Mouse (Mus musculus) heart, embryonic 12.5 days (tissue): ENCODE measurements around the gene Ccdc191. TPM values are rescaled to one million over a fixed set of nuclear protein-coding genes. Genes with fewer than 3 reads are reported as not detected.

Experiments used
- ATAC-seq: fragments of 200-750 bp; cut with Nextera tagmentation; 2 replicates; pipeline ENCODE4 v1.8.0; 2017; ENCODE audit warnings: moderate TSS enrichment, moderate library complexity; ENCODE audit not compliant: insufficient number of reproducible peaks, low FRiP score
- H3K27ac ChIP-seq: fragments of 300-500 bp; sonication (generic); 2 replicates; pipeline ENCODE4 v1.5.1; 2016; ENCODE audit warnings: mild to moderate bottlenecking, moderate library complexity; ENCODE audit not compliant: poor library complexity, severe bottlenecking
- H3K27me3 ChIP-seq: fragments of 300-500 bp; sonication (generic); replicated peaks from 2 replicates; pipeline ENCODE4 v1.6.1; 2016; ENCODE audit warnings: mild to moderate bottlenecking, moderate library complexity
- H3K36me3 ChIP-seq: fragments of 300-500 bp; sonication (generic); 2 replicates; pipeline ENCODE4 v1.6.1; 2016; ENCODE audit warnings: mild to moderate bottlenecking, moderate library complexity
- H3K4me1 ChIP-seq: fragments of 300-500 bp; sonication (generic); replicated peaks from 2 replicates; pipeline ENCODE4 v1.6.1; 2016; ENCODE audit warnings: mild to moderate bottlenecking
- H3K4me2 ChIP-seq: fragments of 300-500 bp; sonication (generic); 2 replicates; pipeline ENCODE4 v1.6.1; 2016; ENCODE audit warnings: mild to moderate bottlenecking, moderate library complexity
- H3K4me3 ChIP-seq: fragments of 300-500 bp; sonication (generic); 2 replicates; pipeline ENCODE4 v1.5.1; 2016; ENCODE audit warnings: mild to moderate bottlenecking
- H3K9ac ChIP-seq: fragments of 300-500 bp; sonication (generic); 2 replicates; pipeline ENCODE4 v1.6.1; 2016; ENCODE audit warnings: mild to moderate bottlenecking, moderate library complexity
- H3K9me3 ChIP-seq: fragments of 300-500 bp; sonication (generic); replicated peaks from 2 replicates; pipeline ENCODE4 v1.6.1; 2016; ENCODE audit warnings: mild to moderate bottlenecking, moderate library complexity
- WGBS: fragments of 180-500 bp; shearing (Covaris S2); methylation state at CpG from one replicate; pipeline ENCODE4 v1.1.7; 2016; 5-methylcytosine and 5-hydroxymethylcytosine counted together
- polyA plus RNA-seq: library from polyadenylated mRNA; unstranded; fragments of >200 nt; fragmentation: Nextera tagmentation; extraction: Ambion mirVana; gene quantifications from 2 replicates; pipeline ENCODE4 v1.2.1, GENCODE M21; 2016

The Ccdc191 gene
- polyA plus RNA-seq, 1 experiment from 2014 or later = 8.1 TPM

- Histone ChIP-seq H3K4me3 (no peak overlapping the region), H3K9me3 (no peaks in the 10 kb centered on the region), H3K27me3 (no peaks in the 10 kb centered on the region), H3K36me3 (no peaks in the 10 kb centered on the region; the same call in 1 of the 2 replicates), H3K4me2 (peak overlapping the region; percentile 80; the same call in 1 of the 2 replicates), H3K9ac (no peak overlapping the region), H3K4me1 (peaks cover 11% of the 10 kb centered on the region), H3K27ac (0 out of 2 replicates have a peak overlapping the region, but pooled peaks have one; percentile 27)
- WGBS = 58% methylated on average over 4 of the region's 4 CpGs
- ATAC-seq = no peak
These were observed 1.2 kb downstream of the Ccdc191 start for GRCm38 (mm10) chr16:43890747-43891336.

GRCm38 (mm10) chr16:43894501-43894900 is 4.9 kb downstream of the Ccdc191 start:
- no peaks in the 10 kb centered on the region for H3K9me3 ChIP-seq
- no peak overlapping the region for H3K4me3 ChIP-seq
- H3K36me3 ChIP-seq = no peaks in the 10 kb centered on the region
- no peak overlapping the region for H3K4me2 ChIP-seq
- no peak overlapping the region for H3K9ac ChIP-seq
- H3K27ac ChIP-seq = no peak overlapping the region
- H3K4me1 ChIP-seq = peaks cover 5% of the 10 kb centered on the region; the same call in 1 of the 2 replicates
- ATAC-seq = no peak
- H3K27me3 ChIP-seq = no peaks in the 10 kb centered on the region
- 81% methylated on average over 8 of the region's 8 CpGs for WGBS

- Histone ChIP-seq H3K4me2 (no peak overlapping the region), H3K36me3 (no peaks in the 10 kb centered on the region), H3K9ac (no peak overlapping the region), H3K9me3 (no peaks in the 10 kb centered on the region), H3K27ac (no peak overlapping the region), H3K4me3 (no peak overlapping the region), H3K4me1 (no peaks in the 10 kb centered on the region), H3K27me3 (no peaks in the 10 kb centered on the region)
- ATAC-seq = no peak
- WGBS = 43% methylated on average over 4 of the region's 4 CpGs
These were observed 10.5 kb downstream of the Ccdc191 start for GRCm38 (mm10) chr16:43900138-43900537.

GRCm38 (mm10) chr16:43900571-43900970 is 11.0 kb downstream of the Ccdc191 start:
- Histone ChIP-seq H3K9ac (no peak overlapping the region), H3K9me3 (no peaks in the 10 kb centered on the region), H3K4me3 (no peak overlapping the region), H3K4me2 (no peak overlapping the region), H3K36me3 (no peaks in the 10 kb centered on the region), H3K4me1 (no peaks in the 10 kb centered on the region), H3K27me3 (no peaks in the 10 kb centered on the region), H3K27ac (no peak overlapping the region)
- ATAC-seq = no peak

- Histone ChIP-seq H3K9ac (no peak overlapping the region), H3K4me1 (no peaks in the 10 kb centered on the region), H3K36me3 (peaks cover 13% of the 10 kb centered on the region), H3K27me3 (no peaks in the 10 kb centered on the region), H3K9me3 (no peaks in the 10 kb centered on the region), H3K27ac (no peak overlapping the region), H3K4me2 (no peak overlapping the region), H3K4me3 (no peak overlapping the region)
- WGBS = 85% methylated on average over 2 of the region's 2 CpGs
- no peak for ATAC-seq
These were observed 19.3 kb downstream of the Ccdc191 start for GRCm38 (mm10) chr16:43908881-43909280.

- Histone ChIP-seq H3K9ac (no peak overlapping the region), H3K27ac (no peak overlapping the region), H3K4me1 (no peaks in the 10 kb centered on the region), H3K4me3 (no peak overlapping the region), H3K4me2 (no peak overlapping the region), H3K36me3 (peaks cover 6% of the 10 kb centered on the region; the same call in 1 of the 2 replicates), H3K27me3 (no peaks in the 10 kb centered on the region), H3K9me3 (no peaks in the 10 kb centered on the region)
- ATAC-seq = no peak
- 62% methylated on average over 3 of the region's 3 CpGs for WGBS
These were observed 29.3 kb downstream of the Ccdc191 start for GRCm38 (mm10) chr16:43918867-43919266.

GRCm38 (mm10) chr16:43922024-43922423 is 32.4 kb downstream of the Ccdc191 start:
- 58% methylated on average over 2 of the region's 2 CpGs for WGBS
- no peak overlapping the region for H3K9ac ChIP-seq
- no peak overlapping the region for H3K4me3 ChIP-seq
- no peaks in the 10 kb centered on the region for H3K4me1 ChIP-seq
- H3K4me2 ChIP-seq = no peak overlapping the region
- H3K27me3 ChIP-seq = no peaks in the 10 kb centered on the region
- no peaks in the 10 kb centered on the region for H3K9me3 ChIP-seq
- peaks cover 3% of the 10 kb centered on the region; the same call in 1 of the 2 replicates for H3K36me3 ChIP-seq
- ATAC-seq = no peak
- no peak overlapping the region for H3K27ac ChIP-seq

- Histone ChIP-seq H3K4me2 (no peak overlapping the region), H3K27me3 (no peaks in the 10 kb centered on the region), H3K9me3 (no peaks in the 10 kb centered on the region), H3K27ac (no peak overlapping the region), H3K9ac (no peak overlapping the region), H3K36me3 (peaks cover 3% of the 10 kb centered on the region; the same call in 1 of the 2 replicates), H3K4me3 (no peak overlapping the region), H3K4me1 (no peaks in the 10 kb centered on the region)
- 48% methylated on average over 3 of the region's 3 CpGs for WGBS
- ATAC-seq = no peak
These were observed 33.0 kb downstream of the Ccdc191 start for GRCm38 (mm10) chr16:43922630-43923029.

- H3K27ac ChIP-seq = no peak overlapping the region
- no peaks in the 10 kb centered on the region for H3K9me3 ChIP-seq
- H3K9ac ChIP-seq = no peak overlapping the region
- ATAC-seq = no peak
- WGBS = 37% methylated on average over 6 of the region's 6 CpGs
- H3K27me3 ChIP-seq = no peaks in the 10 kb centered on the region
- no peak overlapping the region for H3K4me2 ChIP-seq
- H3K36me3 ChIP-seq = no peaks in the 10 kb centered on the region
- H3K4me1 ChIP-seq = no peaks in the 10 kb centered on the region
- H3K4me3 ChIP-seq = no peak overlapping the region
These were observed 35.5 kb downstream of the Ccdc191 start for GRCm38 (mm10) chr16:43925001-43925558.

- no peaks in the 10 kb centered on the region for H3K27me3 ChIP-seq
- H3K4me2 ChIP-seq = no peak overlapping the region
- H3K4me3 ChIP-seq = no peak overlapping the region
- no peak overlapping the region for H3K27ac ChIP-seq
- ATAC-seq = no peak
- WGBS = 80% methylated on average over 1 of the region's 1 CpGs
- no peaks in the 10 kb centered on the region for H3K9me3 ChIP-seq
- H3K36me3 ChIP-seq = no peaks in the 10 kb centered on the region
- H3K4me1 ChIP-seq = no peaks in the 10 kb centered on the region
- no peak overlapping the region for H3K9ac ChIP-seq
These were observed 36.2 kb downstream of the Ccdc191 start for GRCm38 (mm10) chr16:43925846-43926245.

GRCm38 (mm10) chr16:43926341-43926859 is 36.8 kb downstream of the Ccdc191 start, which contains the start of gene Qtrt2:
Gene Qtrt2 (minus strand): TSS chr16:43926809.
- no peak within 1 kb of the TSS for H3K4me2 ChIP-seq

More at GRCm38 (mm10) chr16:43926341-43926859, 36.8 kb downstream of the Ccdc191 start, which contains the start of gene Qtrt2:
- Histone ChIP-seq H3K9ac (no peak within 1 kb of the TSS), H3K4me3 (no peak within 1 kb of the TSS), H3K36me3 (no peaks in the 10 kb centered on the region), H3K4me1 (no peaks in the 10 kb centered on the region), H3K27ac (no peak within 1 kb of the TSS), H3K9me3 (no peaks in the 10 kb centered on the region), H3K27me3 (no peaks in the 10 kb centered on the region)
- no peak for ATAC-seq
- WGBS = 67% methylated on average over 6 of the region's 6 CpGs
